Mouse (Mus musculus): ENCODE data around the gene 1700030J22Rik.
A peak's percentile ranks its signal among the peaks of the same experiment; 100 is the strongest.

DNA sequence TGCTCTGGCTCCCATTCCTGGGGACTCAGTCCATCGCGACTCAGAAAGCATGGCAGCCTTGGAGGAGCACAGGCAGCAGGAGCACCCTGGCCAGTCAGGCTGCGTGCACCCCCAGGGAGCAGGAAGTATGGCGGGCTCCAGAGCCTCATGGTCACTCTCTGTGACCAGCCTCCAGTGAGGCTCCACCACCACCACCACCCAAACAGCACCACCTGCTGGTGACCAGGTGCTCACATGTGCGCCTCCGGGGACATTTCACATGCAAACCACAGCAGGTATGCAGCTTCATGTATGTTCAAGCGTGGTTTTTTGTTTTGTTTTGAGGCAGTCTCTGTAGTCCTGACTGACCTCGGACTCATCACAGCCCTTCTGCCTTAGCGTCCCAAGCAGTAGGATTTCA lies 50.9 kb downstream of the 1700030J22Rik start:
- TF ChIP-seq POLR2A (IDR thresholded peaks at IDR 0.05; ENCODE audit: control insufficient read depth, extremely low read depth, insufficient read depth, low read length, poor library complexity) (no peak), CTCF (IDR thresholded peaks at IDR 0.05; ENCODE audit: borderline replicate concordance, control insufficient read depth, extremely low read depth, insufficient read depth, low read length, poor library complexity) (peak; percentile 91)

Measured in thymus, adult 2 months (tissue).